Mouse (Mus musculus): ENCODE measurements around the gene Paxx. TPM values are rescaled to one million over a fixed set of nuclear protein-coding genes. Genes with fewer than 3 reads are reported as not detected.

Paxx gene
- total RNA-seq, 1 experiment from 2014 or later, result 41.0 TPM

GRCm38 (mm10) chr2:25482969-25483368, 22.1 kb upstream of the Paxx start:
- DNase-seq, result peak; percentile 48

- DNase-seq, result no peak
These were observed 19.6 kb upstream of the Paxx start for GRCm38 (mm10) chr2:25480541-25480940.

- no peak for DNase-seq
These were observed 18.8 kb upstream of the Paxx start for GRCm38 (mm10) chr2:25479551-25480311.

GRCm38 (mm10) chr2:25477967-25478675, 17.2 kb upstream of the Paxx start:
- DNase-seq, result peak; percentile 64

- no peak for DNase-seq
These were observed 16.6 kb upstream of the Paxx start for GRCm38 (mm10) chr2:25477541-25477940.

GRCm38 (mm10) chr2:25472550-25472949, 11.7 kb upstream of the Paxx start:
- DNase-seq, result no peak

GRCm38 (mm10) chr2:25469969-25470368, 9.1 kb upstream of the Paxx start, which contains the start of gene Ptgds:
Ptgds (minus strand) TSS chr2:25470046.
- no peak for DNase-seq

- DNase-seq, result peak; percentile 26
These were observed 8.3 kb upstream of the Paxx start for GRCm38 (mm10) chr2:25468962-25469915.

- no peak for DNase-seq
These were observed 6.9 kb upstream of the Paxx start for GRCm38 (mm10) chr2:25467606-25468303.

- no peak for DNase-seq
These were observed 5.1 kb upstream of the Paxx start for GRCm38 (mm10) chr2:25465816-25466635.

- DNase-seq, result no peak
These were observed 4.4 kb upstream of the Paxx start for GRCm38 (mm10) chr2:25465256-25465655.

- no peak for DNase-seq
These were observed 2.7 kb upstream of the Paxx start for GRCm38 (mm10) chr2:25463630-25464029.

GRCm38 (mm10) chr2:25461407-25461806, 513 bp upstream of the Paxx start:
- no peak for DNase-seq

GRCm38 (mm10) chr2:25460135-25460534, 759 bp downstream of the Paxx start:
- DNase-seq, result no peak

GRCm38 (mm10) chr2:25458911-25459310, 2.0 kb downstream of the Paxx start:
- DNase-seq, result no peak

GRCm38 (mm10) chr2:25457022-25457896, 3.6 kb downstream of the Paxx start:
- no peak for DNase-seq

GRCm38 (mm10) chr2:25456205-25456953, 4.5 kb downstream of the Paxx start, which contains the start of gene Clic3:
Clic3 (plus strand) TSS chr2:25456838.
- no peak for DNase-seq

GRCm38 (mm10) chr2:25452951-25453350, 7.9 kb downstream of the Paxx start:
- no peak for DNase-seq

All from adrenal gland, postnatal 25 days (tissue).